Mouse (Mus musculus) spleen, adult 12 weeks (tissue): ENCODE data around the gene Car9.
"Not testable (repeated sequence)": the region's sequence is repeated elsewhere in the genome, so short reads cannot be mapped to it uniquely, and the experiment has no call there.

ENCODE experiments used
- DNase-seq: peaks from one replicate; pipeline ENCODE4 v3.0.0; 2022; ENCODE audit warnings: low spot score

Gene Car9

DNA sequence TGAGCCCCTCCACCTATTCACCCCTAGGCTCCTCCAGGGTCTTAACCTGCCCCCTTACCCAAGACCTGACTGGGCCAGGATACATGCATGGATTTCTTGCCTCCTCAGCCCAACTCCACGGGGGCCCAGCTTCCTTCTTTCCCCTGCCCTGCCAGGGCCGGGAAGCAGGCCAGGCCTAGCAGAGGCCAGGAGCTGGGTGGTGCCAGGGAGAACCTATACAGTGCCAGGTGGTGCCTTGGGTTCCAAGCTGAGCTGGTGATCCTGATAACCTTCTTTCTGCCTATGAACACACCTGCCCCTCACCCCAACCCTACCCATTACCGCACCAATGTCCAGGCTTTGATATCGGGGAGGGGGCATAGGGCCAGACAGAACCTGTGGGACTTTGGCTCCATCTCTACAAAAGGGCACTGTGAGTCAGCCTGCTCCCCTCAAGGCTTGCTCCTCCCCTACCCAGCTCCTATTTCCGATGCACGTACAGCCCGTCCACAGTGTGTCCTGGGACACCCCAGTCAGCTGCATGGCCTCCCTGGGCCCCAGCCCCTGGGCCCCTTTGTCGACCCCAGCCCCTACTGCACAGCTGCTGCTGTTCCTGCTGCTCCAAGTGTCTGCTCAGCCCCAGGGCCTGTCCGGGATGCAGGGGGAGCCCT, at the start of gene Car9:
Gene Car9, plus strand, starts transcription at position 431 of the 650 bp plus-strand sequence.
- DNase-seq, result no peak

- DNase-seq, result no peak
Measured at GRCm38 (mm10) chr4:43457124-43457523, 49.6 kb upstream of the Car9 start.

- no peak for DNase-seq
Measured at GRCm38 (mm10) chr4:43463102-43463501, 43.7 kb upstream of the Car9 start.

- DNase-seq, result no peak
Measured at GRCm38 (mm10) chr4:43465935-43466334, 40.8 kb upstream of the Car9 start.

- DNase-seq, result no peak
Measured at GRCm38 (mm10) chr4:43466872-43467271, 39.9 kb upstream of the Car9 start.

DNA sequence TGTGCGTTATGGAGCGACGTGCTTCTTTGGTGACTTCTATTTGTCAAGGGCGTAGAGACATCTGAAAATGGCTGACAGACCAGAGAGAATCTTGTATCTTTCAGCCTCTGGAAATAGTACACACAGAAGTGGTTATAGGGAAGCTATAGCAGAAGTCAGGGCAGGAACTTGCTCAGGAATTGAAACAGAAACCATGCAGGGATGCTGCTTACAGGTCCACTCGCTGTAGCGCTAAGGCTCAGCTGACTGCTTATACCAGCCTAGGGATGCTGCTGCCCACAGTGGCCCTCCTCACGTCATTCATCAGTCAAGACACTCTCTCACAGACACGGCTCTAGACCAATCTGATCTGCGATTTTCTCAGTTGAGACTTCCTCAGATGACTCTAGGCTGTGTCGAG, 36.5 kb upstream of the Car9 start:
- no peak for DNase-seq

- no peak for DNase-seq
Measured at GRCm38 (mm10) chr4:43473636-43474035, 33.1 kb upstream of the Car9 start.

DNA sequence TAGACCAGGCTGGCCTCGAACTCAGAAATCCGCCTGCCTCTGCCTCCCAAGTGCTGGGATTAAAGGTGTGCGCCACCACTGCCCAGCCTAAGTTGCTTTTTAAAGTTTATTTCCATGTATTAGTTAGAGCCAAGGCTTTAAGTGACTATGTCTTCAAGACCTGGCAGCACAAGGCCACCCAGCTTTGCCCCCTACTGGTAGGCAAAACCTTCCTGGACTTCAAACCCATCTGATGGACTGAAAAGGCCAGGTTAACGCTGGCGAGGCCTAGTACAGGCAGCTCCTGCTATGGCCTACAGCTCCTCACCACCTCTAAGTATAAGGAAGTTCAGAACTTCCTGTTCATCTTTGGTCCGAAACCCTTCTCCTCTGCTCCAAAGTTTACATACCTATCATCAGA, 30.2 kb upstream of the Car9 start:
- DNase-seq, result no peak

- DNase-seq, result peak; percentile 79
Measured at GRCm38 (mm10) chr4:43477857-43478533, 28.8 kb upstream of the Car9 start.

DNA sequence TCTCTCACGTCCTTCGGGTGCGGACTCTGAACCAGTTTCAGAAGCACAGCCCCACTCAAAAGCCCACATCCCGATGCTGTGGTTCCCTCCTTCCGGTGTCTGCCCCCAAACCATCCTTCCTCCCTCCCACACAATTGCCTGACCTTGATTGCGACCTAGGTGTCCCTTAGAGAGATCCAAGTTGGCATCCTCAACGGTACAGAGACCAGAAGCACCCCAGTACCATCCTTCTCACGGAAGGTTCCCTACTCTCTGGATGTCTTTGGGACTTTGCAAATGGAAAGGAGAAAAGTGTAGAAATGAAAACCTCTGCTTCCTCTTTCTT, 28.3 kb upstream of the Car9 start:
- DNase-seq, result no peak

DNA sequence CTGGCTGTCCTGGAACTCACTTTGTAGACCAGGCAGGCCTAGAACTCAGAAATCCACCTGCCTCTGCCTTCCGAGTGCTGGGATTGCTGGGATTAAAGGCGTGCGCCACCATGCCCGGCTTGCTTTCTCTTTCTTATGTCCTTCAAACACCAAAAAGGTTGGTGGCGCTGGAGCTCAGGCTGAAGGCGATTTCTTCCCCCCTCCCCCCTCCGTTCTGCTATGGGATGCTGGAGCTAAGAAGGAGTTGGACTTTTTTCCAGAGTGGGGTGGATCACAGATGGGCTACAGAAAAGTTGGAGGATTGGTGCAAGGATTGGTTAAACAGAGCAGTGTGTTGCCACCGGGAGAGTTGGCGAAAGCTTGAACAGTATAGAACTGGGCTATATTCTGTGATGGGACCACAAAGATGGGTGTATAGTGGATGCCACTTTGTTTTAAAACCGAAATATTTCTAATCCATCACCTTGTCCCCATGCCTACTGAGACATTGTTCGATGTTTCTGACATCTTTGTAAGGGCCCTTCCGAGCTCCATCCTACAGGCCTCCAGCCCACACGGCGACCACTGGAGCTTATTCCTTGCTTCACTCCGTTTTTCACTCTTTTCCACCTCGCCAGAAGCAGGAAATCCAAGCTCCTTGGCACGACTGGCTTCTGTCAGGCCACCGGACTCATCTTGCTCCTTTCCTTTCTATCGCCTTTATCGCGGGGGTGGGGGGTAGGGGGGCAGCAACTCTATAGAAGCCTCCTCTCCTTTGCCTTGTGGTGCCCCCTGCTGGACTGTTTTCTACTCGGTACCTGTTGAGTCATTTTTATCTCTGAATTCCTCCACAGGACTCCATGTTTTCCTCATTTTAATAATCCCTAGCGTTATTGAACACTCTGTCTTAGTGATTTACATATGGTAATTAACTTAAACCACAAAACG, 27.6 kb upstream of the Car9 start:
- peak; percentile 54 for DNase-seq

DNA sequence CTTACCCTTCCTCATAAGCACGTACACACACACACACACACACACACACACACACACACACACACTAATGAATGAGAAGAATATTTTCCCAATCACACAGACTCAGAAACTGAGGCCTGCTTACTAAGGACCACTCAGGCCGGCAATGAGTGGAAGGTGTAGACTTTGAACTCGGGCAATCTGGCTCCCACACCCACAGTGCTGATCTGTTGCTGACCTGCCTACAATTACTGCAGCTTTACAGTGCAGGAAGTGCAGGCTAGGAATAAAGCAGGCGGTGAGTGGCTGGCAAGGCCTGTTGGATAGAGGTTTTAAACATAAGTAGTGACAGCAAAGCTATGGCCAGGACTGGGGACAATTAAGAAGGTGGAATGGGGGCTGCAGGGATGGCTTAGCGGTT, 25.8 kb upstream of the Car9 start:
- DNase-seq, result no peak

DNA sequence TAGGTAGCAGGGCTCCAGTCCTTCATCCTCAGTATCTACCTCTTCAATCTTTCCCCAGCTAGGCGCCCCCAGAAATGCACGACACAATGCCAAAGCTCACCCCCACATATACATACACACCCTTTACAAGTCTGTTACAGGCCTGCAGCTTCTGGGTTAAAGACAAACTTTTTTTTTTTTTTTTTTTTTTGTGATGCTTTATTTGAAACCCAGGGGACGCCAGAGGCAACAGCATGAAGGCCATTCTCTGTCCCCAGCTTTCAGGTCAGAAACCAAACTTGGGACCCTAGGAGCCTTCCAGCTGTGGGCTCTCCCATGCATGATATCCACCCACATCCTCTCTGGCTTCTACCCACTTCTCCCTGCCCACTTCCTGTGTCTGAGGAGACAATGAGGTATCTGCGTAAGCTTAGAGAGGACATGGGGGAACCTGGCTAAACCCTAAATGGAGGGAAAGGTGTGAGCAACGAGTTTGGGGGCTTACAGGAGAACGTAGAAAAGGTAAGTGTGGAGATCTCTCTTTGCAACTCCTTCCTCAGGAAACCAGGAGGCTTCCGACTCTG, 24.8 kb upstream of the Car9 start:
- no peak for DNase-seq

DNA sequence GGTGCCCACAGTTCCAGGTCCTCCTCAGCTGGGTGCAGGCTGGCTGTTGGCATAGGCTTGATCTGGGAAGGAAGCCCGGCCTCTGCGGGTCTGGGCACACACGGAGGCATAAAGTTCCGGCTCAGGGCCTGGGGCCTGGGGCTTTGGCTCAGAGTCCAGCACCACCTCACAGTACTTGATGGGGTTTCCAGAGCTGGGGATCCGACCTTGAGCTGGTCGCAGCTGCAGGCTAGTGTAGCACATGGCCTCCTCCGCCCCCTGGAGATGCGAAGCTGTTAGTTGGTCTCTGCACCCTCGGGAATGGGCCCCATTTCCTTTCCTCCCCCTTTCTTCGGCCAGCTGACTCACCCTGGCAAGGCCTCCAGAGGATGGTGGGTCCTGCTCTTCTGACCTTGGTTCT, 24.2 kb upstream of the Car9 start:
- DNase-seq, result no peak

- no peak for DNase-seq
Measured at GRCm38 (mm10) chr4:43483535-43484091, 23.2 kb upstream of the Car9 start, which contains the start of gene Sit1. Gene Sit1, minus strand, starts transcription at chr4:43483734.

GRCm38 (mm10) chr4:43485666-43486065, 21.1 kb upstream of the Car9 start:
- DNase-seq, result not testable (repeated sequence)

GRCm38 (mm10) chr4:43489611-43490010, 17.2 kb upstream of the Car9 start:
- no peak for DNase-seq

GRCm38 (mm10) chr4:43490801-43491200, 16.0 kb upstream of the Car9 start:
- no peak for DNase-seq

- DNase-seq, result no peak
Measured at GRCm38 (mm10) chr4:43492101-43492820, 14.5 kb upstream of the Car9 start.

- DNase-seq, result peak; percentile 83
Measured at GRCm38 (mm10) chr4:43492821-43493185, 14.0 kb upstream of the Car9 start, which contains the start of gene Ccdc107. Gene Ccdc107, plus strand, starts transcription at chr4:43492900.

- peak; percentile 97 for DNase-seq
Measured at GRCm38 (mm10) chr4:43493186-43493845, 13.4 kb upstream of the Car9 start.
